Mouse (Mus musculus) liver, embryonic 16.5 days (tissue): ENCODE data around the gene Ky. TPM values are rescaled to one million over a fixed set of nuclear protein-coding genes. Genes with fewer than 3 reads are reported as not detected.

Source experiments
- ATAC-seq: fragments of 200-750 bp; cut with Nextera tagmentation; 2 replicates; pipeline ENCODE4 v1.8.0; 2017; ENCODE audit warnings: low read depth, mild to moderate bottlenecking, moderate number of reproducible peaks, moderate library complexity
- H3K27ac ChIP-seq: fragments of 300-500 bp; sonication (generic); 2 replicates; pipeline ENCODE4 v1.5.1; 2014; ENCODE audit warnings: mild to moderate bottlenecking, low read length
- H3K27me3 ChIP-seq: fragments of 300-500 bp; sonication (generic); 2 replicates; pipeline ENCODE4 v1.6.1; 2014; ENCODE audit warnings: low read depth, low read length, mixed read lengths; ENCODE audit not compliant: control insufficient read depth, insufficient read depth
- H3K36me3 ChIP-seq: fragments of 300-500 bp; sonication (generic); 2 replicates; pipeline ENCODE4 v1.6.1; 2014; ENCODE audit warnings: mild to moderate bottlenecking; ENCODE audit not compliant: control insufficient read depth, insufficient read depth
- H3K4me1 ChIP-seq: fragments of 300-500 bp; sonication (generic); 2 replicates; pipeline ENCODE4 v1.6.1; 2014; ENCODE audit warnings: low read depth, low read length, mixed read lengths; ENCODE audit not compliant: control insufficient read depth
- H3K4me2 ChIP-seq: fragments of 300-500 bp; sonication (generic); 2 replicates; pipeline ENCODE4 v1.6.1; 2014; ENCODE audit warnings: low read depth, low read length, mixed read lengths
- H3K4me3 ChIP-seq: fragments of 300-500 bp; sonication (generic); 2 replicates; pipeline ENCODE4 v1.5.1; 2014; ENCODE audit warnings: low read depth, mild to moderate bottlenecking, low read length
- H3K9ac ChIP-seq: fragments of 300-500 bp; sonication (generic); 2 replicates; pipeline ENCODE4 v1.6.1; 2014; ENCODE audit warnings: low read depth, low read length
- H3K9me3 ChIP-seq: fragments of 300-500 bp; sonication (generic); replicated peaks from 2 replicates; pipeline ENCODE4 v1.6.1; 2016; ENCODE audit warnings: low read length; ENCODE audit not compliant: control insufficient read depth
- WGBS: fragments of 180-500 bp; shearing (Covaris S2); extraction: QIAGEN DNeasy Blood & Tissue Kit; methylation state at CpG from one replicate; pipeline ENCODE4 v1.1.7; 2014; ENCODE audit not compliant: insufficient replicate concordance; 5-methylcytosine and 5-hydroxymethylcytosine counted together
- polyA plus RNA-seq: library from polyadenylated mRNA; unstranded; fragments of >200 nt; fragmentation: Nextera tagmentation; extraction: Ambion mirVana; gene quantifications from 2 replicates; pipeline ENCODE4 v1.2.1, GENCODE M21; 2015

Gene Ky
- polyA plus RNA-seq: 0.02 TPM in 2 replicates

GRCm38 (mm10) chr9:102505700-102506585 is at the start of gene Ky:
Gene Ky, plus strand, starts transcription at chr9:102505750.
- Histone ChIP-seq H3K9ac (no peak within 1 kb of the TSS), H3K27ac (no peak within 1 kb of the TSS), H3K4me3 (peak within 1 kb of the TSS; percentile 22; the same call in 1 of the 2 replicates), H3K27me3 (peaks cover 13% of the 10 kb centered on the region), H3K4me1 (no peaks in the 10 kb centered on the region), H3K9me3 (no peaks in the 10 kb centered on the region), H3K4me2 (peak within 1 kb of the TSS; percentile 32), H3K36me3 (no peaks in the 10 kb centered on the region)
- no peak for ATAC-seq
- WGBS: 2% methylated on average over 62 of the region's 63 CpGs

GRCm38 (mm10) chr9:102462251-102462650 is 43.3 kb upstream of the Ky start:
- WGBS: 83% methylated on average over 10 of the region's 10 CpGs
- H3K4me2 ChIP-seq: no peak overlapping the region
- H3K9me3 ChIP-seq: no peaks in the 10 kb centered on the region
- no peak overlapping the region for H3K4me3 ChIP-seq
- no peak for ATAC-seq
- H3K4me1 ChIP-seq: no peaks in the 10 kb centered on the region
- H3K27me3 ChIP-seq: no peaks in the 10 kb centered on the region
- no peak overlapping the region for H3K9ac ChIP-seq
- H3K36me3 ChIP-seq: no peaks in the 10 kb centered on the region
- H3K27ac ChIP-seq: no peak overlapping the region

- Histone ChIP-seq H3K4me3 (no peak overlapping the region), H3K27ac (no peak overlapping the region), H3K36me3 (no peaks in the 10 kb centered on the region), H3K27me3 (no peaks in the 10 kb centered on the region), H3K4me2 (no peak overlapping the region), H3K4me1 (no peaks in the 10 kb centered on the region), H3K9ac (no peak overlapping the region), H3K9me3 (no peaks in the 10 kb centered on the region)
- ATAC-seq: no peak
- WGBS: 59% methylated on average over 3 of the region's 3 CpGs
Measured at GRCm38 (mm10) chr9:102465044-102465443, 40.5 kb upstream of the Ky start.

GRCm38 (mm10) chr9:102465726-102466125 is 39.8 kb upstream of the Ky start:
- H3K9me3 ChIP-seq: no peaks in the 10 kb centered on the region
- H3K36me3 ChIP-seq: no peaks in the 10 kb centered on the region
- ATAC-seq: no peak
- no peak overlapping the region for H3K9ac ChIP-seq
- no peaks in the 10 kb centered on the region for H3K27me3 ChIP-seq
- 48% methylated on average over 5 of the region's 5 CpGs for WGBS
- H3K4me1 ChIP-seq: no peaks in the 10 kb centered on the region
- no peak overlapping the region for H3K4me3 ChIP-seq
- no peak overlapping the region for H3K4me2 ChIP-seq
- H3K27ac ChIP-seq: no peak overlapping the region

- no peaks in the 10 kb centered on the region for H3K27me3 ChIP-seq
- no peak overlapping the region for H3K4me3 ChIP-seq
- no peak overlapping the region for H3K9ac ChIP-seq
- ATAC-seq: no peak
- no peaks in the 10 kb centered on the region for H3K36me3 ChIP-seq
- 71% methylated on average over 2 of the region's 2 CpGs for WGBS
- H3K4me1 ChIP-seq: no peaks in the 10 kb centered on the region
- no peaks in the 10 kb centered on the region for H3K9me3 ChIP-seq
- H3K27ac ChIP-seq: no peak overlapping the region
- no peak overlapping the region for H3K4me2 ChIP-seq
Measured at GRCm38 (mm10) chr9:102470076-102470819, 35.3 kb upstream of the Ky start.

- Histone ChIP-seq H3K4me3 (no peak overlapping the region), H3K27ac (no peak overlapping the region), H3K4me1 (no peaks in the 10 kb centered on the region), H3K36me3 (no peaks in the 10 kb centered on the region), H3K4me2 (no peak overlapping the region), H3K9me3 (no peaks in the 10 kb centered on the region), H3K9ac (no peak overlapping the region), H3K27me3 (no peaks in the 10 kb centered on the region)
- ATAC-seq: no peak
- 56% methylated on average over 6 of the region's 6 CpGs for WGBS
Measured at GRCm38 (mm10) chr9:102477767-102478450, 27.6 kb upstream of the Ky start.

- ATAC-seq: no peak
- no peaks in the 10 kb centered on the region for H3K9me3 ChIP-seq
- H3K27me3 ChIP-seq: no peaks in the 10 kb centered on the region
- 72% methylated on average over 3 of the region's 3 CpGs for WGBS
- H3K4me1 ChIP-seq: no peaks in the 10 kb centered on the region
- H3K36me3 ChIP-seq: no peaks in the 10 kb centered on the region
- H3K4me3 ChIP-seq: no peak overlapping the region
- H3K9ac ChIP-seq: no peak overlapping the region
- no peak overlapping the region for H3K4me2 ChIP-seq
- H3K27ac ChIP-seq: no peak overlapping the region
Measured at GRCm38 (mm10) chr9:102478451-102478835, 27.1 kb upstream of the Ky start.

- Histone ChIP-seq H3K4me1 (no peaks in the 10 kb centered on the region), H3K9me3 (no peaks in the 10 kb centered on the region), H3K27me3 (no peaks in the 10 kb centered on the region), H3K27ac (no peak overlapping the region), H3K4me3 (no peak overlapping the region), H3K4me2 (no peak overlapping the region), H3K36me3 (no peaks in the 10 kb centered on the region), H3K9ac (no peak overlapping the region)
- ATAC-seq: no peak
- WGBS: 36% methylated on average over 9 of the region's 9 CpGs
Measured at GRCm38 (mm10) chr9:102479022-102479421, 26.5 kb upstream of the Ky start.
